Mouse (Mus musculus) intestine, embryonic 16.5 days (tissue): Measurements from ENCODE around the gene Adgrf5. TPM values are rescaled to one million over a fixed set of nuclear protein-coding genes. Genes with fewer than 3 reads are reported as not detected.
"Not testable (repeated sequence)": the region's sequence is repeated elsewhere in the genome, so short reads cannot be mapped to it uniquely, and the experiment has no call there.

Experiments
- ATAC-seq: fragments of 200-750 bp; cut with Nextera tagmentation; 2 replicates; pipeline ENCODE4 v1.8.0; 2017; ENCODE audit warnings: moderate TSS enrichment, moderate library complexity
- H3K27ac ChIP-seq: fragments of 300-500 bp; sonication (generic); 2 replicates; pipeline ENCODE4 v1.5.1; 2014; ENCODE audit warnings: mild to moderate bottlenecking, low read length
- H3K27me3 ChIP-seq: fragments of 300-500 bp; sonication (generic); replicated peaks from 2 replicates; pipeline ENCODE4 v1.6.1; 2014; ENCODE audit warnings: low read length, control low read depth, mixed read lengths; ENCODE audit not compliant: control insufficient read depth, insufficient read depth
- H3K36me3 ChIP-seq: fragments of 300-500 bp; sonication (generic); 2 replicates; pipeline ENCODE4 v1.6.1; 2014; ENCODE audit warnings: low read length, control low read depth; ENCODE audit not compliant: control insufficient read depth, insufficient read depth
- H3K4me1 ChIP-seq: fragments of 300-500 bp; sonication (generic); 2 replicates; pipeline ENCODE4 v1.6.1; 2014; ENCODE audit warnings: low read length, control low read depth, mixed read lengths; ENCODE audit not compliant: control insufficient read depth, insufficient read depth
- H3K4me2 ChIP-seq: fragments of 300-500 bp; sonication (generic); 2 replicates; pipeline ENCODE4 v1.6.1; 2014; ENCODE audit warnings: low read depth, low read length, control low read depth
- H3K4me3 ChIP-seq: fragments of 300-500 bp; sonication (generic); 2 replicates; pipeline ENCODE4 v1.5.1; 2014; ENCODE audit warnings: mild to moderate bottlenecking, low read length
- H3K9ac ChIP-seq: fragments of 300-500 bp; sonication (generic); 2 replicates; pipeline ENCODE4 v1.6.1; 2014; ENCODE audit warnings: low read depth, low read length
- H3K9me3 ChIP-seq: fragments of 300-500 bp; sonication (generic); 2 replicates; pipeline ENCODE4 v1.6.1; 2016; ENCODE audit warnings: low read length, control low read depth; ENCODE audit not compliant: control insufficient read depth
- WGBS: fragments of 180-500 bp; shearing (Covaris S2); extraction: QIAGEN DNeasy Blood & Tissue Kit; methylation state at CpG from one replicate; pipeline ENCODE4 v1.1.7; 2014; 5-methylcytosine and 5-hydroxymethylcytosine counted together
- polyA plus RNA-seq: library from polyadenylated mRNA; unstranded; fragments of >200 nt; fragmentation: Nextera tagmentation; extraction: Ambion mirVana; gene quantifications from 2 replicates; pipeline ENCODE4 v1.2.1, GENCODE M21; 2015

Gene Adgrf5
- polyA plus RNA-seq, 1 experiment from 2014 or later: 10.6 TPM

DNA sequence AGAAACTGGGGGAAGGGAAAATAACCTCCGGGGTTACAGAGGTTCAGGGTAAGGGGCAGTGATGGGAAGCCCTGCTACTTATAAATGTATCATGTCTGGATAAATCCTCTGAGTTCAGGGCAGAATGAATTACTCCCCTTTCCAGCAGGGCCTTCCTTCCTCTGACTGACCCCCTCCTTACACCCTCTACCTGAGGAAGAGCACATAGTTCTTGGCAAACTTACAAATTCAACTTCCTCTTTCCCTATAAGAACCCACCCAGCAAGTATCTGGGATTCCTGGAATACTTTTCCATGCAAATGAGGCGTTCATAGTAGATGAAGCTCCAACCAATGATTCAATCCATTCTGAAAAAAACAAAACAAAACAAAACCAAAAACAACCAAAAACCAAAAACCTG is 22.6 kb upstream of the Adgrf5 start:
- Histone ChIP-seq H3K36me3 (no peaks in the 10 kb centered on the region), H3K9me3 (no peaks in the 10 kb centered on the region), H3K27ac (no peak overlapping the region), H3K4me3 (no peak overlapping the region), H3K9ac (no peak overlapping the region), H3K4me2 (no peak overlapping the region), H3K4me1 (peaks cover under 1% of the 10 kb centered on the region; the same call in 1 of the 2 replicates), H3K27me3 (no peaks in the 10 kb centered on the region)
- ATAC-seq: no peak
- 71% methylated on average over 2 of the region's 2 CpGs for WGBS

GRCm38 (mm10) chr17:43338279-43338678 is 22.0 kb upstream of the Adgrf5 start:
- no peaks in the 10 kb centered on the region for H3K36me3 ChIP-seq
- H3K4me2 ChIP-seq: no peak overlapping the region
- 84% methylated on average over 3 of the region's 3 CpGs for WGBS
- no peaks in the 10 kb centered on the region for H3K27me3 ChIP-seq
- no peaks in the 10 kb centered on the region; the same call in 1 of the 2 replicates for H3K4me1 ChIP-seq
- no peak overlapping the region for H3K27ac ChIP-seq
- ATAC-seq: no peak
- no peak overlapping the region for H3K9ac ChIP-seq
- H3K4me3 ChIP-seq: no peak overlapping the region
- no peaks in the 10 kb centered on the region for H3K9me3 ChIP-seq

DNA sequence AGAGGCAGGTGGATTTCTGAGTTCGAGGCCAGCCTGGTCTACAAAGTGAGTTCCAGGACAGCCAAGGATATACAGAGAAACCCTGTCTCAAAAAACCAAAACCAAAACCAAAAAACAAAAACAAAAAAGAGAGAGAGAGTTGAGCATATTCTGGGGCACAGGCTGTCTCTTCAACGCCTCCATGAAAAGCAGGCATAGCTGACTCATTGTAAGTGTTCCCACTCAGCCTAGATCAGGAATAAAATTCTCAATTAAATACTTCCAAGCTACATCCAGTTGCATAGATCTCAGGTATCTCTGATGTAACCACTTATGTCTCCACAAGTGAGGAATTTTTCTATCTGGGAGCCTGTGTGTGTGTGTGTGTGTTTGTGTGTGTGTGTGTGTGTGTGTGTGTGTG is 13.8 kb upstream of the Adgrf5 start:
- not testable (repeated sequence) for H3K9ac ChIP-seq, H3K9me3 ChIP-seq, H3K4me3 ChIP-seq, H3K27ac ChIP-seq, H3K27me3 ChIP-seq, H3K4me2 ChIP-seq, ATAC-seq, H3K4me1 ChIP-seq, H3K36me3 ChIP-seq
- 96% methylated on average over 2 of the region's 2 CpGs for WGBS

- 17% methylated on average over 9 of the region's 9 CpGs for WGBS
- no peaks in the 10 kb centered on the region for H3K9me3 ChIP-seq
- no peak overlapping the region for H3K4me3 ChIP-seq
- no peaks in the 10 kb centered on the region for H3K27me3 ChIP-seq
- no peak for ATAC-seq
- H3K9ac ChIP-seq: no peak overlapping the region
- H3K4me2 ChIP-seq: no peak overlapping the region
- no peaks in the 10 kb centered on the region for H3K36me3 ChIP-seq
- no peak overlapping the region for H3K27ac ChIP-seq
- H3K4me1 ChIP-seq: peaks cover 10% of the 10 kb centered on the region
These were observed 2.2 kb upstream of the Adgrf5 start for GRCm38 (mm10) chr17:43357902-43358539.

GRCm38 (mm10) chr17:43361021-43361420 is 770 bp downstream of the Adgrf5 start:
- peak overlapping the region; percentile 30 for H3K4me3 ChIP-seq
- no peak overlapping the region for H3K9ac ChIP-seq
- H3K27ac ChIP-seq: no peak overlapping the region
- 0 out of 2 replicates have a peak overlapping the region, but pooled peaks have one; percentile 13 for H3K4me2 ChIP-seq
- H3K4me1 ChIP-seq: peaks cover 13% of the 10 kb centered on the region
- H3K27me3 ChIP-seq: no peaks in the 10 kb centered on the region
- WGBS: 79% methylated on average over 11 of the region's 11 CpGs
- H3K9me3 ChIP-seq: no peaks in the 10 kb centered on the region
- ATAC-seq: no peak
- H3K36me3 ChIP-seq: no peaks in the 10 kb centered on the region

DNA sequence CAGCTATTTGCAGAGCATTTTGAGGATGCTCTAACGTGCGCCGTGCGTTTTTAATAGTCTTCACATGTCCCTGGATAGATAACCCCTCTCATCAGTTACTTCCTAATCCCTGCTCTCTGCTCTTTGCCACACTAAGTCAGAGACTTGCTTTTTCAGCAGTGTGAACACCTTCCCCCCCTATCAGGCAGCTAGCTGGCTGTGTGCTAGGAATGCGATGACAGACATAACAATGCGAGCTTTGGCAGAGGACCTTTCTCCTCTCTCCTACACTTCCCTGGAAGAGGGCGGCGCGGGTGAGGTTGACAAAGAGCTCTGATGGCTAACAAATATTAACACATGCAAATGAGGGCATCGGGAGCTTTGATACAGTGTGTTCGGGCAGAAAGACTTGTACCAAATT is 2.1 kb downstream of the Adgrf5 start:
- Histone ChIP-seq H3K9ac (no peak overlapping the region), H3K4me1 (peaks cover 13% of the 10 kb centered on the region), H3K4me2 (no peak overlapping the region), H3K36me3 (no peaks in the 10 kb centered on the region), H3K4me3 (no peak overlapping the region; the same call in 1 of the 2 replicates), H3K27ac (no peak overlapping the region; the same call in 1 of the 2 replicates), H3K27me3 (no peaks in the 10 kb centered on the region), H3K9me3 (no peaks in the 10 kb centered on the region)
- WGBS: 46% methylated on average over 11 of the region's 11 CpGs
- no peak for ATAC-seq

- no peaks in the 10 kb centered on the region for H3K36me3 ChIP-seq
- ATAC-seq: no peak
- no peaks in the 10 kb centered on the region for H3K27me3 ChIP-seq
- 70% methylated on average over 6 of the region's 6 CpGs for WGBS
- no peaks in the 10 kb centered on the region for H3K9me3 ChIP-seq
- H3K4me1 ChIP-seq: peaks cover 13% of the 10 kb centered on the region
- H3K4me2 ChIP-seq: no peak overlapping the region
- H3K9ac ChIP-seq: no peak overlapping the region
- no peak overlapping the region; the same call in 1 of the 2 replicates for H3K27ac ChIP-seq
- no peak overlapping the region for H3K4me3 ChIP-seq
These were observed 2.6 kb downstream of the Adgrf5 start for GRCm38 (mm10) chr17:43362881-43363280.

GRCm38 (mm10) chr17:43363921-43364320 is 3.7 kb downstream of the Adgrf5 start:
- H3K27me3 ChIP-seq: no peaks in the 10 kb centered on the region
- no peak overlapping the region for H3K27ac ChIP-seq
- no peak for ATAC-seq
- no peak overlapping the region for H3K4me2 ChIP-seq
- H3K36me3 ChIP-seq: no peaks in the 10 kb centered on the region
- 57% methylated on average over 6 of the region's 6 CpGs for WGBS
- peaks cover 13% of the 10 kb centered on the region for H3K4me1 ChIP-seq
- no peaks in the 10 kb centered on the region for H3K9me3 ChIP-seq
- no peak overlapping the region for H3K9ac ChIP-seq
- H3K4me3 ChIP-seq: no peak overlapping the region

- Histone ChIP-seq H3K9ac (no peak overlapping the region), H3K36me3 (no peaks in the 10 kb centered on the region), H3K4me2 (no peak overlapping the region), H3K27me3 (no peaks in the 10 kb centered on the region), H3K9me3 (no peaks in the 10 kb centered on the region), H3K4me1 (0 out of 2 replicates have a peak, but pooled peaks cover 7% of the 10 kb centered on the region), H3K27ac (0 out of 2 replicates have a peak overlapping the region, but pooled peaks have one; percentile 13), H3K4me3 (no peak overlapping the region)
- ATAC-seq: no peak
- 77% methylated on average over 6 of the region's 6 CpGs for WGBS
These were observed 5.0 kb downstream of the Adgrf5 start for GRCm38 (mm10) chr17:43365297-43365696.

GRCm38 (mm10) chr17:43366486-43366885 is 6.2 kb downstream of the Adgrf5 start:
- no peak overlapping the region for H3K27ac ChIP-seq
- H3K9me3 ChIP-seq: no peaks in the 10 kb centered on the region
- H3K9ac ChIP-seq: no peak overlapping the region
- 64% methylated on average over 9 of the region's 9 CpGs for WGBS
- 0 out of 2 replicates have a peak, but pooled peaks cover 4% of the 10 kb centered on the region for H3K4me1 ChIP-seq
- no peak for ATAC-seq
- H3K4me2 ChIP-seq: no peak overlapping the region
- H3K27me3 ChIP-seq: no peaks in the 10 kb centered on the region
- H3K4me3 ChIP-seq: no peak overlapping the region
- H3K36me3 ChIP-seq: no peaks in the 10 kb centered on the region
